8 mouse cellular contexts compared by ENCODE assay signal in the genomic region with DNA sequence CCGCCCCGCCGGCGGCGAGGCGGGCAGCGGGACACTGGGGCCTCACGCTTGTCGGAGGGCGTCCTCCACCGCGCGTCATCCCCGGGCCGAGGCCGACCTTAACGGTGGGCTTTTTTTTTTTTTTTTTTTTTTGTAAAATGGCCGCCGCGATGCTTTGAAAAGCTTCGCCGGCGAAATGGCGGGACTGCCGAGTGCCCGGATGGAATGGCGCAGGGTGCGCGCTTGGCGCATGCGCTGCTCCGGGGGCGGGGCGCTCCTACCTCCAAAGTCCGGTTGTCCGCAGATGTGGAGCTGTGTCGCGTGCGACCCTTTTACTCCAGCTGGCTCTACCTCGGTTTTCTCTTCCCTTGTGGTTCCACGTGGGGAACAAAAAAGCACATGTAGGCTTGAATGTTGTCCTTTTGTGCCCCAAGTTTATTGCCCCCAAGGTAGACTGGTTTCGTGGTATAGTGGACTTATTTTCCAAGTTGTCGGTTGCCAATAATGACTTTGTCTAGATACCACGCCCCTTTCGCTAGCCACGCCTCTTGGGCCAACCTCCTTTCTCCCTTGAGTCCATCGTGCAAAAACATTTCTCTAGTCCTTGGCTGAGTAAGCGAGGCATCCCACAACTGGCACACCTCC. TPM values are rescaled to one million over a fixed set of nuclear protein-coding genes. Genes with fewer than 3 reads are reported as not detected.
DNase-seq lines count a peak whose midpoint lies in the region; ATAC-seq lines count a peak whose summit lies in the region.

No protein-coding gene starts in this region.

- peak; percentile 94 for DNase-seq in adipocyte (ENCODE audit: low spot score)
- peak; percentile 96 to 97 for DNase-seq in cerebellum, postnatal 36 days
- DNase-seq in gastrocnemius, adult 8-10 months (ENCODE audit: low spot score in 2 of 2), result peak; percentile 90 to 95
- peak; percentile 93 for DNase-seq in induced T-regulatory cell, adult 2 months (ENCODE audit: low read depth)
- peak; percentile 95 for DNase-seq in left cerebral cortex, postnatal 4 days
- peak; percentile 99 for DNase-seq in midbrain, embryonic 11.5 days (ENCODE audit: low spot score, missing footprints)
- DNase-seq in right cerebral cortex, postnatal 4 days, result peak; percentile 90

- WGBS in midbrain, embryonic 11.5 days, result under 1% methylated on average over 46 of the region's 48 CpGs

- peak overlapping the region; percentile 99 for H3K9ac ChIP-seq in midbrain, embryonic 11.5 days (ENCODE audit: low read length)

- no peaks in the 10 kb centered on the region for H3K9me3 ChIP-seq in midbrain, embryonic 11.5 days (ENCODE audit: control insufficient read depth, low read length)

- peak overlapping the region; percentile 98 for H3K27ac ChIP-seq in midbrain, embryonic 11.5 days (ENCODE audit: low read depth, low read length)

- H3K4me3 ChIP-seq in midbrain, embryonic 11.5 days (ENCODE audit: low read depth, low read length), result peak overlapping the region; percentile 95

- peak; percentile 54 for ATAC-seq in midbrain, embryonic 11.5 days (ENCODE audit: low FRiP score)
- ATAC-seq in activated CD4-positive, CD25-positive, alpha-beta regulatory T cell, adult 4 months, result no peak

- H3K4me2 ChIP-seq in midbrain, embryonic 11.5 days, result peak overlapping the region; percentile 93

- H3K36me3 ChIP-seq in midbrain, embryonic 11.5 days (ENCODE audit: control insufficient read depth, insufficient read depth, low read length), result peaks cover 22% of the 10 kb centered on the region

- H3K4me1 ChIP-seq in midbrain, embryonic 11.5 days (ENCODE audit: control insufficient read depth, insufficient read depth, low read length), result peaks cover 45% of the 10 kb centered on the region

- intact Hi-C loops in left cerebral cortex, postnatal 4 days (cut with DNase I), result no loop called here

- H3K27me3 ChIP-seq in midbrain, embryonic 11.5 days (ENCODE audit: control insufficient read depth, insufficient read depth, low read length), result peaks cover 4% of the 10 kb centered on the region; the same call in 1 of the 2 replicates

RNA-seq across cellular contexts. Expression of gene Cirbp, which starts 2.4 kb away (rescaled TPM):
- total RNA-seq in gastrocnemius, adult 8-10 months (2022), result 10 to 100 TPM; 23.4 to 49.1 (median 31.4) TPM
- 100 to 1,000 TPM; 211 to 228 TPM for total RNA-seq in left cerebral cortex, postnatal 4 days (2021)
- 81.5 and 87.1 TPM in 2 replicates for polyA plus RNA-seq in midbrain, embryonic 11.5 days (2014; fragmentation: Nextera tagmentation; extraction: Ambion mirVana)
- polyA plus RNA-seq in activated CD4-positive, CD25-positive, alpha-beta regulatory T cell, adult 4 months (2017; shearing (Covaris generic)), result 100 to 1,000 TPM; 132 to 177 TPM

RNA-seq across cellular contexts. Expression of gene 1600002K03Rik, which starts 4.6 kb away (rescaled TPM):
- 1 to 10 TPM; 4.3 to 7.8 (median 6.9) TPM for total RNA-seq in gastrocnemius, adult 8-10 months (2022)
- total RNA-seq in left cerebral cortex, postnatal 4 days (2021), result 1 to 10 TPM; 6.0 to 6.1 TPM
- 8.0 and 8.7 TPM in 2 replicates for polyA plus RNA-seq in midbrain, embryonic 11.5 days (2014; fragmentation: Nextera tagmentation; extraction: Ambion mirVana)
- 10 to 100 TPM; 18.0 to 22.7 TPM for polyA plus RNA-seq in activated CD4-positive, CD25-positive, alpha-beta regulatory T cell, adult 4 months (2017; shearing (Covaris generic))

RNA-seq across cellular contexts. Expression of gene Efna2, which starts 11.1 kb away (rescaled TPM):
- under 1 TPM; 0.19 to 0.48 (median 0.36) TPM for total RNA-seq in gastrocnemius, adult 8-10 months (2022)
- 10 to 100 TPM; 25.5 to 28.6 TPM for total RNA-seq in left cerebral cortex, postnatal 4 days (2021)
- polyA plus RNA-seq in midbrain, embryonic 11.5 days (2014; fragmentation: Nextera tagmentation; extraction: Ambion mirVana), result 78.1 and 91.7 TPM in 2 replicates
- polyA plus RNA-seq in activated CD4-positive, CD25-positive, alpha-beta regulatory T cell, adult 4 months (2017; shearing (Covaris generic)), result not detected

RNA-seq across cellular contexts. Expression of gene Midn, which starts 20.1 kb away (rescaled TPM):
- total RNA-seq in gastrocnemius, adult 8-10 months (2022), result 10 to 100 TPM; 20.8 to 36.0 (median 29.5) TPM
- 100 to 1,000 TPM; 158 to 163 TPM for total RNA-seq in left cerebral cortex, postnatal 4 days (2021)
- 66.0 and 71.3 TPM in 2 replicates for polyA plus RNA-seq in midbrain, embryonic 11.5 days (2014; fragmentation: Nextera tagmentation; extraction: Ambion mirVana)
- polyA plus RNA-seq in activated CD4-positive, CD25-positive, alpha-beta regulatory T cell, adult 4 months (2017; shearing (Covaris generic)), result 1 to 10 TPM; 7.3 to 9.2 TPM

RNA-seq across cellular contexts. Expression of gene Cbarp, which starts 27.5 kb away (rescaled TPM):
- 1 to 10 TPM; 1.9 to 4.0 (median 2.9) TPM for total RNA-seq in gastrocnemius, adult 8-10 months (2022)
- total RNA-seq in left cerebral cortex, postnatal 4 days (2021), result 100 to 1,000 TPM; 299 to 316 TPM
- 11.1 and 11.8 TPM in 2 replicates for polyA plus RNA-seq in midbrain, embryonic 11.5 days (2014; fragmentation: Nextera tagmentation; extraction: Ambion mirVana)
- polyA plus RNA-seq in activated CD4-positive, CD25-positive, alpha-beta regulatory T cell, adult 4 months (2017; shearing (Covaris generic)), result under 1 TPM; 0.74 to 0.96 TPM

Comparison
In these comparisons a context has a peak if more than half of its experiments do, and no peak if none do; other contexts are left out.
1. RNA of gene Cirbp, which starts 2.4 kb away (total RNA-seq): 211 to 228 TPM in left cerebral cortex, postnatal 4 days; 23.4 to 49.1 TPM in gastrocnemius, adult 8-10 months; every median in the first group is over 4 times any median in the second.
2. RNA of gene Efna2, which starts 11.1 kb away (total RNA-seq): 25.5 to 28.6 TPM in left cerebral cortex, postnatal 4 days; 0.19 to 0.48 TPM in gastrocnemius, adult 8-10 months; every median in the first group is over 10 times any median in the second.
3. Peak in every context shown above with its lines, with median percentiles within 50 percentile points of each other: DNase-seq.